Mouse (Mus musculus) hindbrain, embryonic 13.5 days (tissue): ENCODE results near the gene Olfr1015. TPM values are rescaled to one million over a fixed set of nuclear protein-coding genes. Genes with fewer than 3 reads are reported as not detected.

Experiments
- ATAC-seq: fragments of 200-750 bp; cut with Nextera tagmentation; 2 replicates; pipeline ENCODE4 v1.8.0; 2017; ENCODE audit warnings: moderate TSS enrichment; ENCODE audit not compliant: low FRiP score
- H3K27ac ChIP-seq: fragments of 300-500 bp; sonication (generic); 2 replicates; pipeline ENCODE4 v1.5.1; 2015; ENCODE audit warnings: inconsistent platforms, mild to moderate bottlenecking, moderate library complexity
- H3K27me3 ChIP-seq: fragments of 300-500 bp; sonication (generic); 2 replicates; pipeline ENCODE4 v1.6.1; 2015; ENCODE audit warnings: mild to moderate bottlenecking, inconsistent platforms
- H3K36me3 ChIP-seq: fragments of 300-500 bp; sonication (generic); 2 replicates; pipeline ENCODE4 v1.6.1; 2015; ENCODE audit warnings: mild to moderate bottlenecking, inconsistent platforms
- H3K4me1 ChIP-seq: fragments of 300-500 bp; sonication (generic); replicated peaks from 2 replicates; pipeline ENCODE4 v1.6.1; 2015; ENCODE audit warnings: inconsistent platforms
- H3K4me2 ChIP-seq: fragments of 300-500 bp; sonication (generic); 2 replicates; pipeline ENCODE4 v1.6.1; 2015; ENCODE audit warnings: inconsistent platforms, mild to moderate bottlenecking, moderate library complexity
- H3K4me3 ChIP-seq: fragments of 300-500 bp; sonication (generic); 2 replicates; pipeline ENCODE4 v1.5.1; 2015; ENCODE audit warnings: mild to moderate bottlenecking, inconsistent platforms
- H3K9ac ChIP-seq: fragments of 300-500 bp; sonication (generic); 2 replicates; pipeline ENCODE4 v1.6.1; 2015; ENCODE audit warnings: mild to moderate bottlenecking, inconsistent platforms
- H3K9me3 ChIP-seq: fragments of 300-500 bp; sonication (generic); 2 replicates; pipeline ENCODE4 v1.6.1; 2016; ENCODE audit warnings: inconsistent platforms
- WGBS: fragments of 180-500 bp; shearing (Covaris S2); methylation state at CpG from one replicate; pipeline ENCODE4 v1.1.7; 2015; 5-methylcytosine and 5-hydroxymethylcytosine counted together
- polyA plus RNA-seq: library from polyadenylated mRNA; unstranded; fragments of >200 nt; fragmentation: Nextera tagmentation; extraction: Ambion mirVana; gene quantifications from 2 replicates; pipeline ENCODE4 v1.2.1, GENCODE M21; 2015

Gene Olfr1015
- polyA plus RNA-seq = not detected in 2 replicates

GRCm38 (mm10) chr2:85781717-85782116 lies at the start of gene Olfr1015:
Olfr1015 (plus strand) TSS chr2:85782017.
- ATAC-seq = no peak
- H3K36me3 ChIP-seq = no peaks in the 10 kb centered on the region

GRCm38 (mm10) chr2:85753822-85754221 lies 28.0 kb upstream of the Olfr1015 start:
- Histone ChIP-seq H3K4me2 (no peak overlapping the region), H3K4me1 (no peaks in the 10 kb centered on the region), H3K9ac (no peak overlapping the region), H3K9me3 (no peaks in the 10 kb centered on the region), H3K36me3 (no peaks in the 10 kb centered on the region), H3K27me3 (no peaks in the 10 kb centered on the region), H3K4me3 (no peak overlapping the region), H3K27ac (no peak overlapping the region)
- no peak for ATAC-seq
- WGBS = 81% methylated on average over 4 of the region's 4 CpGs

More at GRCm38 (mm10) chr2:85781717-85782116, at the start of gene Olfr1015:
- no peak within 1 kb of the TSS for H3K9ac ChIP-seq
- H3K27ac ChIP-seq = no peak within 1 kb of the TSS
- no peak within 1 kb of the TSS for H3K4me2 ChIP-seq
- no peaks in the 10 kb centered on the region for H3K27me3 ChIP-seq
- no peaks in the 10 kb centered on the region for H3K9me3 ChIP-seq
- H3K4me3 ChIP-seq = no peak within 1 kb of the TSS
- H3K4me1 ChIP-seq = no peaks in the 10 kb centered on the region

- H3K9me3 ChIP-seq = no peaks in the 10 kb centered on the region
- H3K4me2 ChIP-seq = no peak within 1 kb of the TSS
- H3K27me3 ChIP-seq = no peaks in the 10 kb centered on the region
- no peak for ATAC-seq
- no peak within 1 kb of the TSS for H3K27ac ChIP-seq
- no peak within 1 kb of the TSS for H3K4me3 ChIP-seq
- no peak within 1 kb of the TSS for H3K9ac ChIP-seq
- 80% methylated on average over 1 of the region's 1 CpGs for WGBS
- H3K4me1 ChIP-seq = no peaks in the 10 kb centered on the region
- no peaks in the 10 kb centered on the region for H3K36me3 ChIP-seq
Measured at GRCm38 (mm10) chr2:85762666-85763065, 19.2 kb upstream of the Olfr1015 start, which contains the start of gene Olfr1012. Olfr1012 (minus strand) TSS chr2:85762766.

DNA sequence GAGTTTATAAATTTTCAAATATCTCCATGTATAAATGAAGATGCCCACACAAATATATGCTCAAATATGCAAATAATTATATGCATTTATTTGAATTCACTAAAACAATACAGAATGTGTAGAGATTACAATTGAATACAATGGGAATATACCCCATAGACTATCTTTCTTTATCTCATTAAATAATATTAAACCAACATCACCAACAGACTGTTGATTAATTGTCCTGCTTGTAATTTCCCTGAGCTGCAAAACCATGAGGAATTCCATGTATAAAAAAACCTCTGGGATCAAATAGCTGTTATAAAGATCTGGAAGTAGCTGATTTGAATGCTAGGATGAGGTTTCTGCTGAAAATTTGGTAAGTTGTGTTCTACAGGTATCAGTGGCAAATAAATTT lies 15.0 kb upstream of the Olfr1015 start, which contains the start of gene Olfr1013:
Gene Olfr1013 (plus strand): TSS at position 301 of the 400 bp plus-strand sequence.
- H3K9me3 ChIP-seq = no peaks in the 10 kb centered on the region
- no peak within 1 kb of the TSS for H3K27ac ChIP-seq
- H3K4me1 ChIP-seq = no peaks in the 10 kb centered on the region
- H3K4me3 ChIP-seq = no peak within 1 kb of the TSS
- H3K27me3 ChIP-seq = no peaks in the 10 kb centered on the region
- H3K36me3 ChIP-seq = no peaks in the 10 kb centered on the region
- ATAC-seq = no peak
- no peak within 1 kb of the TSS for H3K9ac ChIP-seq
- no peak within 1 kb of the TSS for H3K4me2 ChIP-seq

- no peak for ATAC-seq
- Histone ChIP-seq H3K4me1 (no peaks in the 10 kb centered on the region), H3K4me2 (no peak within 1 kb of the TSS), H3K27ac (no peak within 1 kb of the TSS), H3K9ac (no peak within 1 kb of the TSS), H3K27me3 (no peaks in the 10 kb centered on the region), H3K9me3 (no peaks in the 10 kb centered on the region), H3K36me3 (no peaks in the 10 kb centered on the region), H3K4me3 (no peak within 1 kb of the TSS)
Measured at GRCm38 (mm10) chr2:85772413-85772812, 9.4 kb upstream of the Olfr1015 start, which contains the start of gene Olfr1014. Olfr1014 (plus strand) TSS chr2:85772713.

GRCm38 (mm10) chr2:85792331-85792730 lies 10.5 kb downstream of the Olfr1015 start:
- Histone ChIP-seq H3K9me3 (no peaks in the 10 kb centered on the region), H3K36me3 (no peaks in the 10 kb centered on the region), H3K27me3 (no peaks in the 10 kb centered on the region), H3K27ac (no peak overlapping the region), H3K4me2 (no peak overlapping the region), H3K9ac (no peak overlapping the region), H3K4me3 (no peak overlapping the region), H3K4me1 (no peaks in the 10 kb centered on the region)
- ATAC-seq = no peak
- 19% methylated on average over 2 of the region's 2 CpGs for WGBS

- Histone ChIP-seq H3K27ac (no peak within 1 kb of the TSS), H3K4me1 (no peaks in the 10 kb centered on the region), H3K4me2 (no peak within 1 kb of the TSS), H3K27me3 (no peaks in the 10 kb centered on the region), H3K9ac (no peak within 1 kb of the TSS), H3K36me3 (no peaks in the 10 kb centered on the region), H3K9me3 (no peaks in the 10 kb centered on the region), H3K4me3 (no peak within 1 kb of the TSS)
- ATAC-seq = no peak
- 86% methylated on average over 2 of the region's 2 CpGs for WGBS
Measured at GRCm38 (mm10) chr2:85802444-85802843, 20.6 kb downstream of the Olfr1015 start, which contains the start of gene Olfr1016. Olfr1016 (minus strand) TSS chr2:85802544.

GRCm38 (mm10) chr2:85804501-85804900 lies 22.7 kb downstream of the Olfr1015 start:
- Histone ChIP-seq H3K9ac (no peak overlapping the region), H3K4me3 (no peak overlapping the region), H3K4me1 (no peaks in the 10 kb centered on the region), H3K27ac (no peak overlapping the region), H3K4me2 (no peak overlapping the region), H3K36me3 (no peaks in the 10 kb centered on the region), H3K27me3 (no peaks in the 10 kb centered on the region), H3K9me3 (no peaks in the 10 kb centered on the region)
- WGBS = 88% methylated on average over 4 of the region's 4 CpGs
- no peak for ATAC-seq

DNA sequence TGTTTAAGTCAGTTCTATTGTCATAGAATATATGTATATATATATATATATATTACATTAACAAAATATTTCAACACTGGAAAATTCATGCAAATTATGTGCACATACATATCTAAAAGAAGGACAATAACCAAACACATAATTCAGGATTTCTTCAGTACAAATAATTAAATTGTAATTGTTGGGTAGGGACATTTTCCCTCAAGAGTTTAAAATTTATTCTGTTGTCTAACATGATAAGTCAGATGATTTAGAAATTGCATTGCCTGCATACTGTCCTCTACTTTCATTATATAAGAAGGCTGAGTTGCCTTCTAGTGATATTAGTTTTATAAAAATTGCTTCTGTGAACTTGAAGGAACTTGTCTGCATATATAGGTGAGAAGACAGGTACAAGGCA lies 36.4 kb downstream of the Olfr1015 start, which contains the start of gene Olfr1018:
Gene Olfr1018 (plus strand): TSS at position 301 of the 400 bp plus-strand sequence.
- ATAC-seq = no peak
- Histone ChIP-seq H3K9ac (no peak within 1 kb of the TSS), H3K9me3 (no peaks in the 10 kb centered on the region), H3K4me3 (no peak within 1 kb of the TSS), H3K27me3 (no peaks in the 10 kb centered on the region), H3K4me1 (no peaks in the 10 kb centered on the region), H3K36me3 (no peaks in the 10 kb centered on the region), H3K27ac (no peak within 1 kb of the TSS), H3K4me2 (no peak within 1 kb of the TSS)

Other genes with a start within 250 kb of the Olfr1015 start
- gene Olfr996, start 202.8 kb upstream of the Olfr1015 start, polyA plus RNA-seq = not detected in 2 replicates
- gene Olfr998, start 193.1 kb upstream of the Olfr1015 start, polyA plus RNA-seq = not detected in 2 replicates
- gene Olfr1000, start 170.1 kb upstream of the Olfr1015 start, polyA plus RNA-seq = not detected in 2 replicates
- gene Olfr1002, start 131.3 kb upstream of the Olfr1015 start, polyA plus RNA-seq = not detected in 2 replicates
- gene Olfr154, start 117.6 kb upstream of the Olfr1015 start, polyA plus RNA-seq = not detected in 2 replicates
- gene Olfr1006, start 103.2 kb upstream of the Olfr1015 start, polyA plus RNA-seq = not detected in 2 replicates
- gene Olfr1008, start 92.6 kb upstream of the Olfr1015 start, polyA plus RNA-seq = not detected in 2 replicates
- not detected in 2 replicates for gene Olfr1009, start 66.6 kb upstream of the Olfr1015 start, polyA plus RNA-seq
- gene Olfr1012, start 19.3 kb upstream of the Olfr1015 start, polyA plus RNA-seq = not detected in 2 replicates
- gene Olfr1013, start 14.9 kb upstream of the Olfr1015 start, polyA plus RNA-seq = not detected in 2 replicates
- not detected in 2 replicates for gene Olfr1014, start 9.3 kb upstream of the Olfr1015 start, polyA plus RNA-seq
- gene Olfr1016, start 20.5 kb downstream of the Olfr1015 start, polyA plus RNA-seq = not detected in 2 replicates
- gene Olfr1018, start 36.5 kb downstream of the Olfr1015 start, polyA plus RNA-seq = not detected in 2 replicates
- gene Olfr1019, start 63.5 kb downstream of the Olfr1015 start, polyA plus RNA-seq = not detected in 2 replicates
- not detected in 2 replicates for gene Olfr1020, start 65.0 kb downstream of the Olfr1015 start, polyA plus RNA-seq
- gene Olfr1022, start 86.6 kb downstream of the Olfr1015 start, polyA plus RNA-seq = not detected in 2 replicates
- not detected in 2 replicates for gene Olfr1023, start 103.6 kb downstream of the Olfr1015 start, polyA plus RNA-seq
- gene Olfr1024, start 123.0 kb downstream of the Olfr1015 start, polyA plus RNA-seq = not detected in 2 replicates
- gene Olfr1025-ps1, start 133.2 kb downstream of the Olfr1015 start, polyA plus RNA-seq = not detected in 2 replicates
- not detected in 2 replicates for gene Olfr1026, start 139.5 kb downstream of the Olfr1015 start, polyA plus RNA-seq
- gene Olfr1028, start 168.4 kb downstream of the Olfr1015 start, polyA plus RNA-seq = not detected in 2 replicates
- gene Olfr1029, start 191.9 kb downstream of the Olfr1015 start, polyA plus RNA-seq = not detected in 2 replicates
- gene Olfr1030, start 197.3 kb downstream of the Olfr1015 start, polyA plus RNA-seq = not detected in 2 replicates
- not detected in 2 replicates for gene Olfr1031, start 208.3 kb downstream of the Olfr1015 start, polyA plus RNA-seq
- gene Olfr1032, start 223.5 kb downstream of the Olfr1015 start, polyA plus RNA-seq = not detected in 2 replicates
- gene Olfr1033, start 238.6 kb downstream of the Olfr1015 start, polyA plus RNA-seq = not detected in 2 replicates